22 mouse cellular contexts compared by ENCODE assay signal in the genomic region with DNA sequence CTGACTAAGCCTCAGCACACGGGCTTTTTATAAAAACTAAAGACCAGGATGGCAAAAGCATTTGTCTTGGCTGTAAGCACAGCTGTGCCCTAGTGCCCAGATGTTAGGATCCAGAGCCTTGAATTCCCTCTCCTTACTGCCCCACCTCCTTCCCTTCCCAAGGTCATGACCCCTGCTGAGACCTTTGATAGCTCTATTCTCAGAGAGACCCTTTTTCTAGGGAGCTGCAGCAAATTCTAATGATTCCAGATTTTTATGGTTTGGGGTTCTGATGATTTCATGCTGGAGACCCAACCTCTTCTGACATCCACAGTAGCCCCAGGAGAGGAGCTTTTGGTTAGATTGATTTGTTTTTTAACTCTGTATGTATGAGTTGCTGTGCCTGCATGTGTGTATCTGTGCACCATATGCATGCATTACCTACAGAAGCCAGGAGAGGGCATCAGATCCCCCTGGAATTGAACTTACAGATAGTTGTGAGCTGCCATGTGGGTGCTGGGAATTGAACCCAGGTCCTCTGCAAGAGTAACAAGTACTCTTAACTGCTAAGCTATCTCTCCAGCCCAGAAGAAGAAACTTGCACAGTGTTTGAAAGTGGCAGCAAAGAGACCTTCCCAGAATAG.
DNase-seq lines count a peak whose midpoint lies in the region; TF ChIP-seq lines count a peak whose summit lies in the region.
"Had no signal": no experiment of that assay in that cellular context is flagged by ENCODE, and none has a peak within 500 bp of the region (broad histone marks: within the 10 kb centered on the region; RNA-seq: fewer than 3 reads in every experiment).

No protein-coding gene starts in this region.

- H3K36me3 ChIP-seq in liver, adult 2 months (ENCODE audit: control insufficient read depth, insufficient read depth, low read length): no peaks in the 10 kb centered on the region
- H3K36me3 ChIP-seq in E14TG2a.4 (ENCODE audit: insufficient read depth, low read length): peaks cover 62% of the 10 kb centered on the region
- H3K36me3 ChIP-seq: forebrain, embryonic 10.5 days had no signal

- intact Hi-C loops in gastrocnemius, adult 2 months (cut with DNase I): no loop called here
- intact Hi-C loops in gastrocnemius, postnatal 36 days (cut with DNase I): loop anchor here (5.0 to 10.0 kb wide), 2 partner anchors 35 to 213 kb away; partner anchors contain the start of gene N4bp2l2

- peak; percentile 32; the same call in 1 of the 2 replicates for TF ChIP-seq CTCF in gastrocnemius, adult 2 months (IDR thresholded peaks at IDR 0.05)
- no peak for TF ChIP-seq CTCF in liver, adult 2 months (IDR thresholded peaks at IDR 0.05; ENCODE audit: low read depth, low read length)
- peak; percentile 66 for TF ChIP-seq CTCF in E14TG2a.4 (conservative IDR thresholded peaks at IDR 0.05; ENCODE audit: low read length)

- no peak for DNase-seq in gastrocnemius, adult 2 months
- DNase-seq in gastrocnemius, postnatal 36 days: no peak
- no peak for DNase-seq in liver, adult 2 months (ENCODE audit: extremely low read depth, low read depth, low spot score)
- DNase-seq in liver (no peak), R1 (ENCODE audit: low read depth, low spot score) (peak; percentile 81)
- no peak for DNase-seq in T-cell, adult 2 months (ENCODE audit: low spot score)
- no peak for DNase-seq in thymus, postnatal 4 days
- DNase-seq: cerebellum, adult 2 months; gastrocnemius, postnatal 10 days; kidney, adult 9 months; kidney, postnatal 25 days; layer of hippocampus, adult 9-11 months; right cerebral cortex, postnatal 14 days; spleen, adult 18-20 months; thymus, adult 18-20 months had no signal

- 37% methylated on average over 1 of the region's 1 CpGs for WGBS in liver, adult 2 months

- no peaks in the 10 kb centered on the region for H3K79me2 ChIP-seq in liver, adult 2 months (ENCODE audit: control insufficient read depth, insufficient read depth, low read length)

- H3K27me3 ChIP-seq in liver, adult 2 months (ENCODE audit: control insufficient read depth, insufficient read depth, low read length): no peaks in the 10 kb centered on the region
- no peaks in the 10 kb centered on the region for H3K27me3 ChIP-seq in E14TG2a.4 (ENCODE audit: insufficient read depth, low read length)
- H3K27me3 ChIP-seq: limb, embryonic 13.5 days; lung, embryonic 15.5 days; midbrain, embryonic 13.5 days had no signal

- H3K27ac ChIP-seq in gastrocnemius, adult 2 months: no peak overlapping the region
- peak overlapping the region; percentile 55 for H3K27ac ChIP-seq in liver, adult 2 months (replicated peaks; ENCODE audit: insufficient read depth, low read depth, low read length)
- H3K27ac ChIP-seq: forebrain, embryonic 10.5 days; heart, embryonic 10.5 days; limb, embryonic 13.5 days; lung, embryonic 15.5 days; midbrain, embryonic 13.5 days had no signal

- H3K9ac ChIP-seq in liver, adult 2 months (ENCODE audit: low read depth, low read length): no peak overlapping the region
- H3K9ac ChIP-seq: limb, embryonic 13.5 days; lung, embryonic 15.5 days; midbrain, embryonic 13.5 days had no signal

- H3K4me1 ChIP-seq in liver, adult 2 months (ENCODE audit: control insufficient read depth, insufficient read depth, low read length): peaks cover 8% of the 10 kb centered on the region
- peaks cover 21% of the 10 kb centered on the region for H3K4me1 ChIP-seq in E14TG2a.4 (replicated peaks; ENCODE audit: low read depth, low read length)
- H3K4me1 ChIP-seq: forebrain, embryonic 10.5 days; heart, embryonic 10.5 days; limb, embryonic 13.5 days; lung, embryonic 15.5 days; midbrain, embryonic 13.5 days had no signal

- TF ChIP-seq POLR2A in liver, adult 2 months (IDR thresholded peaks at IDR 0.05; ENCODE audit: extremely low read depth, insufficient read depth, low read length): no peak

- no peak overlapping the region for H3K4me3 ChIP-seq in gastrocnemius, adult 2 months
- H3K4me3 ChIP-seq in liver, adult 2 months (ENCODE audit: insufficient read depth, low read depth, low read length): no peak overlapping the region
- H3K4me3 ChIP-seq in E14TG2a.4 (replicated peaks; ENCODE audit: low read length): no peak overlapping the region
- H3K4me3 ChIP-seq: forebrain, embryonic 10.5 days; heart, embryonic 10.5 days; limb, embryonic 13.5 days; lung, embryonic 15.5 days; midbrain, embryonic 13.5 days; myocyte had no signal

- peaks cover 6% of the 10 kb centered on the region for H3K9me3 ChIP-seq in E14TG2a.4 (ENCODE audit: low read length)
- H3K9me3 ChIP-seq: lung, embryonic 15.5 days had no signal
